Mouse (Mus musculus): Measurements from ENCODE around the gene Hps1. TPM values are rescaled to one million over a fixed set of nuclear protein-coding genes. Genes with fewer than 3 reads are reported as not detected.

The Hps1 gene
- polyA plus RNA-seq (2015; fragmentation: Nextera tagmentation; extraction: Ambion mirVana), result 16.3 and 17.7 TPM in 2 replicates

DNA sequence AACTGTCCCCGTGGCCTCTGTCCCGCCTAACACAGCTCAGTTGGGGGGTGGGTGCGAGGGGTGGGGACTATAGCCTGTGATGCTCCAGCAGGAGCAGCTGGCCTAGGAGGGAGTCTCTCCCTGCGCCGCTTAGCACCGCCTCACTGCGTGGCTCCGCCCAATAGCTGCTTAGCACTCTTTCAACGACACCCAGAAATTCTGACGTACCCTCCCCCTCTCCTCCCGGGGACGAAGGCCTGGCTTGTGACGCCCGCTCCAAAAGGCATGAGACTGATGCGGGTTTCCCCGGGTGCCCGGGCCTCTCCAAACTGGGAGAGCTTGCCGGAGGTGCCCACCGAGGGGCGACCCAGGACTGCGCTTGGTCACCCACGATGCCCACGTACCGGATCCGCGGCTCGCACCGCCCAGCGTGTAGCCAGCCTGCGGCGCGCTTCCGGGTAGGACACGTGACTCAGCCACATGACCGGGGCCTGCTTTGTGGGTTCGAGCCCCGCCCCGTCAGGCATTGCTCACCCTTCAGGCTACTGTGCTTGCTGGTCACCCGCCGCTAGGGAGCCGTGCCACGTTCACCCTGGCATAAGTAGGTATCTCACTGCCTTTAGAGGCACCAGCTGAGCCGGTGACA is at the start of gene Hps1:
Hps1 (minus strand) TSS at position 448 of the 625 bp plus-strand sequence.
- no peaks in the 10 kb centered on the region for H3K36me3 ChIP-seq
- H3K4me2 ChIP-seq, result peak within 1 kb of the TSS; percentile 82
- H3K9ac ChIP-seq, result peak within 1 kb of the TSS; percentile 67
- H3K4me3 ChIP-seq, result peak within 1 kb of the TSS; percentile 76
- ATAC-seq (ENCODE audit: borderline replicate concordance, extremely low read depth, low FRiP score, low TSS enrichment), result peak; percentile 98
- WGBS, result under 1% methylated on average over 43 of the region's 43 CpGs
- H3K9me3 ChIP-seq, result no peaks in the 10 kb centered on the region
- H3K27me3 ChIP-seq, result no peaks in the 10 kb centered on the region
- peak within 1 kb of the TSS; percentile 88 for H3K27ac ChIP-seq
- H3K4me1 ChIP-seq, result peaks cover 9% of the 10 kb centered on the region

DNA sequence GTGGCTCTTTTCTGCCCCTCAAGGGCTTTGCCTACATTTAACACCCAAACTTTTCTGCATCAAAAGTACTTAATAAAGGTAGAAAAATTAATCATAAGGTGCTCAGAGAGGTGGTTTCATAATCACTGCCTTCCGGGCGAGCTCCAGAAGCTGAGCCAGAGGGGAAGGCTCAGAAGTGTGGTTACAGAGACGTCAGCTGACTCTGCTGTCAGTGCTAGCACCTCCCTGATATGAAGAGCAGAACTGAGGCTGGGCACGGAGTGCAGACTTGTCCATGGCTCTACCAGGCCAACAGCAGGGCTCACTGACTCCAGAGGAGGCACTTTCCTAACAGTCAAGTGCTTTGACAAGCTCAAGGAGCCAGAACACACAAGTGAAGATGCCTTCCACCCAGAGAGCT is 49.4 kb upstream of the Hps1 start:
- Histone ChIP-seq H3K9ac (no peak overlapping the region), H3K4me2 (no peak overlapping the region), H3K9me3 (no peaks in the 10 kb centered on the region), H3K4me1 (peaks cover 6% of the 10 kb centered on the region; the same call in 1 of the 2 replicates), H3K36me3 (no peaks in the 10 kb centered on the region), H3K27me3 (no peaks in the 10 kb centered on the region), H3K4me3 (no peak overlapping the region), H3K27ac (no peak overlapping the region)
- peak; percentile 42; the same call in 1 of the 2 replicates for ATAC-seq (ENCODE audit: borderline replicate concordance, extremely low read depth, low FRiP score, low TSS enrichment)
- WGBS, result 38% methylated on average over 4 of the region's 4 CpGs

DNA sequence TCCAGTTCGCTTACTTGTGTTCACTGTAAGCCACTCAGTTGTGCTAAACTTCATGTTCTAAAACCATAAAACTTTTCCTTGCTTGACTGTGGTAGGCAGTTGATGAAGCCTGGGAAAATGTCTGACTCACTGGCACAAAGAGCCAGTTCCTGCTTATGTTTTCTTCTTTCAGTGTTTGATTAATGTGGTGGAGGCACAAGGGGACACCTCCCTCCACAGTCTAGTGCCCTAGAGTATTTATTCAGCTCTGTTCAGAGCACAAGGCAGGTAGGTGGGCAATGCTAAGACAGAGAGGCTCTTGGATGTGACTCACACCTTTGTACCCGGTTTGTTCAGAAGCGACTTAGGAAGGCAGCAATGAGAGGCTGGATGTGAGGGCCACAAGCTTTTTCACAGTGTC is 48.1 kb upstream of the Hps1 start:
- Histone ChIP-seq H3K9ac (no peak overlapping the region), H3K9me3 (no peaks in the 10 kb centered on the region), H3K27me3 (no peaks in the 10 kb centered on the region), H3K4me1 (peaks cover 6% of the 10 kb centered on the region; the same call in 1 of the 2 replicates), H3K4me2 (no peak overlapping the region), H3K27ac (peak overlapping the region; percentile 3; the same call in 1 of the 2 replicates), H3K4me3 (no peak overlapping the region), H3K36me3 (no peaks in the 10 kb centered on the region)
- 66% methylated on average over 3 of the region's 3 CpGs for WGBS
- ATAC-seq (ENCODE audit: borderline replicate concordance, extremely low read depth, low FRiP score, low TSS enrichment), result no peak

DNA sequence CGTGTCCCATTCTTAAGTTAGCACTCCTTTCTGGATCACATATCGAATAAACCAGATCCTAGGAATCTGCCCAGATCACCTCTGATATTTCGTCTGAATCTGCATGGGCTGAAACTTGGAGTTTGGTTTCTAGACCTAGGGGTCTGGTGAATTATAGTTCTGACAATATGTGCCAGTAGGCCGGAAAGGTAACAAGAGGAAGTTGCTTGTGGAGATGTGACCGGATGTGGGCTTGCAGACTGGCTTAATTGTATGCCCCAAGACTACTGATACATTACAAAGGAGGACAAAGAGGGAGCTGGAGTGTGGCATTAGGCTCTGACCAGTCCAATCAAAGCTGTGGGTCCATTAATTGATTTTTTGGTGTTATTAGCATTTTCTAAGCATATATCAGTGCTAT is 40.3 kb upstream of the Hps1 start:
- Histone ChIP-seq H3K36me3 (no peaks in the 10 kb centered on the region), H3K4me2 (no peak overlapping the region), H3K27ac (no peak overlapping the region), H3K4me1 (no peaks in the 10 kb centered on the region), H3K27me3 (no peaks in the 10 kb centered on the region), H3K9me3 (no peaks in the 10 kb centered on the region), H3K4me3 (no peak overlapping the region), H3K9ac (no peak overlapping the region)
- no peak for ATAC-seq (ENCODE audit: borderline replicate concordance, extremely low read depth, low FRiP score, low TSS enrichment)
- WGBS, result 87% methylated on average over 5 of the region's 5 CpGs

DNA sequence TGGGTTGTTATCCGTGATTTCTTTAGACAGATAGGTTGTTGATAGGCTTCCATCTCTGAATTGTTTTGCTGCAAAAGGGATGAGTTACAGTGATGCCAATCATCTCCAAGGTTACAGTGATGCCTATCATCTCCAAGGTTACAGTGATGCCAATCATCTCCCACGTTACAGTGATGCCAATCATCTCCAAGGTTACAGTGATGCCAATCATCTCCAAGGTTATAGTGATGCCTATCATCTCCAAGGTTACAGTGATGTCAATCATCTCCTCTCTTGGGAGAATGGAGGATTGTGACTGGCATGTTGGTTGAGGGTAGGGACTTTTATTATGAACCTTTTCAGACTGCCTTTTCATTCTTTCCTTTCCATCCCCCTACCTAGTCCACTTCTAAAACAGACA is 38.0 kb upstream of the Hps1 start:
- Histone ChIP-seq H3K4me3 (no peak overlapping the region), H3K27me3 (no peaks in the 10 kb centered on the region), H3K36me3 (no peaks in the 10 kb centered on the region), H3K4me1 (no peaks in the 10 kb centered on the region), H3K9ac (no peak overlapping the region), H3K27ac (no peak overlapping the region), H3K4me2 (no peak overlapping the region), H3K9me3 (no peaks in the 10 kb centered on the region)
- 71% methylated on average over 2 of the region's 2 CpGs for WGBS
- no peak for ATAC-seq (ENCODE audit: borderline replicate concordance, extremely low read depth, low FRiP score, low TSS enrichment)

DNA sequence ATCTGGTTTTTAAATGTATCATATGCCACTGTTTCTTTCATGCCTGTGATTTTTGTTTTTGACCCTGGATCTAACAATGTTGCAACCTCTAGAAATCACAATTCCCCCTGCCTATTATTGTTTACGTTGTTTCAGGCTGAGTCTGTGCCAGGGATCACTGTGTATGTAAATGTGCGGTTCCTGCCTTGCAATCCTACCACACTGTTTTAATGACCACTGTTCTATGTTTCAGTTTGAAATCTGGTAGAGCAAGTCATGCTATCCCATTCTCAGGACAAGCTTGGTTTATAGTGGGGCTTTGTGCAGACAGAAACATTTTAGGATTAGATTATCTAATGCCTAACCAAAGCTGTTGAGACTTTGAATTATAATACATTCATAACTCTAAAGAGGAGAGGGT is 36.5 kb upstream of the Hps1 start:
- H3K36me3 ChIP-seq, result no peaks in the 10 kb centered on the region
- no peak overlapping the region for H3K4me3 ChIP-seq
- H3K27ac ChIP-seq, result no peak overlapping the region
- H3K4me2 ChIP-seq, result no peak overlapping the region
- no peak overlapping the region for H3K9ac ChIP-seq
- no peaks in the 10 kb centered on the region for H3K4me1 ChIP-seq
- H3K9me3 ChIP-seq, result no peaks in the 10 kb centered on the region
- WGBS, result 78% methylated on average over 2 of the region's 2 CpGs
- no peaks in the 10 kb centered on the region for H3K27me3 ChIP-seq
- ATAC-seq (ENCODE audit: borderline replicate concordance, extremely low read depth, low FRiP score, low TSS enrichment), result no peak

DNA sequence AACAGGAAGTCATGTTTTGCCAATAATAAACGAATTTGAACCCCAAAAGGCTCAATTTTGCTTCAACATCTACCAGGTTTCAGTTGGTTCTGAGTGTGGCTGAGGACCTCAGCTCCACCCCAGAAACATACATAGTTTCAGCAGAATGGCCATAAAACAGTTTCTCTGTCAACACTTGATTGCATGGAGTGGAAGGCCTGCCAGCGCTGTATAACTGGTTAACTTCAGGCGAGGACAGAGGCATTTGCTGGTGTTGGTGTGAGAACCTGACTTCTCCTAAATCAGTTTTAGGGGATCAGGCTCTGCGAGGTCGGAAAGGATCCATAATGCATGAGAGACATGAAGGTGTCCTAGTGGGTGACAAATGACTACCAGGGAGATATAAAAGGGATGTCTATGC is 30.4 kb upstream of the Hps1 start:
- no peak overlapping the region for H3K27ac ChIP-seq
- no peak overlapping the region for H3K4me3 ChIP-seq
- no peaks in the 10 kb centered on the region for H3K36me3 ChIP-seq
- H3K27me3 ChIP-seq, result no peaks in the 10 kb centered on the region
- ATAC-seq (ENCODE audit: borderline replicate concordance, extremely low read depth, low FRiP score, low TSS enrichment), result no peak
- H3K9ac ChIP-seq, result no peak overlapping the region
- 52% methylated on average over 5 of the region's 5 CpGs for WGBS
- no peak overlapping the region for H3K4me2 ChIP-seq
- no peaks in the 10 kb centered on the region for H3K9me3 ChIP-seq
- H3K4me1 ChIP-seq, result 0 out of 2 replicates have a peak, but pooled peaks cover 4% of the 10 kb centered on the region

DNA sequence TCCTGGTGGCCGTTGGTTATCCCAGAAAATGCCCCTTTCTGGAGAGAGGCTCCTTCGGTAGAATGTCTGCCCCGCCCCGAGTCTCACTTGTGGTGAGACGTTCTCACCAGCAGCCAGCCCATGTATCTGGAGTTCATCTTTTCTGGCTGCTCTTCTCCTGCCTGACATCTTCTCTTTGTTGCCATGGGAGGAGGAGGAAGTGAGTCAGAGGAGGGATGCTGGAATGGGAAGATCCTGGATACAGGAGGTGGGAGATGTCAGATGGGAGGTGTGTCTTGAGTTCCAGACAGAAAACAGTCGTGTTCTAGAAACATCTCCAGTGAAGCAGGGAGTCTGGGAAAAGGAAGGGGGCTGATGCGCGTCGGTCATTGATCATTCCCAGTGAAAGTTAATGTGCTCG is 29.7 kb upstream of the Hps1 start:
- H3K36me3 ChIP-seq, result no peaks in the 10 kb centered on the region

DNA sequence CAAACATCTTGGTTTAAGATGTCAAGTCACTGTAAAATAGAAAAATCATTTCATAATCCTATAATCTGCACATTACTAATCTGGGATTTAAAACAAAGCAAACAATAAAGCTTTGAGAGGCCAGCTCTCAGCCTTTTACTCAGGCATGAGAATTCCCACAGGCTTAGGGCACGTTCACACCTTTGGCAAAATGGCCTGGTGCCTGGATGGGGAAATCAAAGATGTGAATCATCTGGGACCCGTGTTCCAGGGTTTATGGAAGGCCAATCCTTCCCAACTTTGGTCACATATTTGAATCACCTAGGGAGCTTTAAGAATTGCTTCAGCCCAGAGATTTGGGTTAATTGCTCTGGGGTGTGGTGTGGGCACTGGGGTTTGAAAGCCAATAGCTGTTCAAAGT is 18.1 kb upstream of the Hps1 start:
- ATAC-seq (ENCODE audit: borderline replicate concordance, extremely low read depth, low FRiP score, low TSS enrichment), result no peak
- WGBS, result 65% methylated on average over 2 of the region's 2 CpGs
- no peak overlapping the region for H3K9ac ChIP-seq
- H3K4me2 ChIP-seq, result no peak overlapping the region
- no peak overlapping the region for H3K4me3 ChIP-seq
- H3K36me3 ChIP-seq, result no peaks in the 10 kb centered on the region
- H3K27me3 ChIP-seq, result peaks cover 8% of the 10 kb centered on the region; the same call in 1 of the 2 replicates
- peaks cover 17% of the 10 kb centered on the region for H3K4me1 ChIP-seq
- H3K9me3 ChIP-seq, result no peaks in the 10 kb centered on the region
- no peak overlapping the region for H3K27ac ChIP-seq

More for the DNA sequence above, 29.7 kb upstream of the Hps1 start:
- no peak overlapping the region for H3K27ac ChIP-seq
- H3K9ac ChIP-seq, result no peak overlapping the region
- no peak overlapping the region for H3K4me3 ChIP-seq
- 0 out of 2 replicates have a peak, but pooled peaks cover 4% of the 10 kb centered on the region for H3K4me1 ChIP-seq
- H3K9me3 ChIP-seq, result no peaks in the 10 kb centered on the region
- 80% methylated on average over 10 of the region's 10 CpGs for WGBS
- no peak for ATAC-seq (ENCODE audit: borderline replicate concordance, extremely low read depth, low FRiP score, low TSS enrichment)
- no peak overlapping the region for H3K4me2 ChIP-seq
- H3K27me3 ChIP-seq, result no peaks in the 10 kb centered on the region

DNA sequence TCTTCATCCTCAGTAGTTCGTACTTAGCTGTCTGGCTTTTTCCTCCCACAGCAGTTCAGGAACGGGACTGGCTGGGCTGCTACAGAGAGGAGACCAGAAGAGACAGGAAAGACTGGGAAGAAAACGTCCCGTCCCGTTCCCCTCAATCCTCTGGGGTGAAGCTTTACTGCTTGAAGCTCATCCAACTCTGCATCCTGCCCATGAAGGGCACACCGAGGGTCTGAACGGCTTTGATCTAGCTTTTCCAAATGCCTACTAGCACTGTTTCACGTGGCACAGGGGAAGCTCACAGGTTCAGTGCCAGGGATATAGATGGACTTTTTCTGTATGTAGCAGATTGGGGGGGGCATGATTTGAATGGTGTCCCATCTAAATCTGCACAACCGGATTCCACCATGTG is 16.0 kb upstream of the Hps1 start:
- Histone ChIP-seq H3K4me1 (peaks cover 17% of the 10 kb centered on the region), H3K27me3 (peaks cover 8% of the 10 kb centered on the region; the same call in 1 of the 2 replicates), H3K36me3 (no peaks in the 10 kb centered on the region), H3K27ac (no peak overlapping the region), H3K4me2 (peak overlapping the region; percentile 86), H3K4me3 (no peak overlapping the region; the same call in 1 of the 2 replicates), H3K9me3 (no peaks in the 10 kb centered on the region), H3K9ac (no peak overlapping the region)
- no peak for ATAC-seq (ENCODE audit: borderline replicate concordance, extremely low read depth, low FRiP score, low TSS enrichment)
- WGBS, result 29% methylated on average over 9 of the region's 9 CpGs

DNA sequence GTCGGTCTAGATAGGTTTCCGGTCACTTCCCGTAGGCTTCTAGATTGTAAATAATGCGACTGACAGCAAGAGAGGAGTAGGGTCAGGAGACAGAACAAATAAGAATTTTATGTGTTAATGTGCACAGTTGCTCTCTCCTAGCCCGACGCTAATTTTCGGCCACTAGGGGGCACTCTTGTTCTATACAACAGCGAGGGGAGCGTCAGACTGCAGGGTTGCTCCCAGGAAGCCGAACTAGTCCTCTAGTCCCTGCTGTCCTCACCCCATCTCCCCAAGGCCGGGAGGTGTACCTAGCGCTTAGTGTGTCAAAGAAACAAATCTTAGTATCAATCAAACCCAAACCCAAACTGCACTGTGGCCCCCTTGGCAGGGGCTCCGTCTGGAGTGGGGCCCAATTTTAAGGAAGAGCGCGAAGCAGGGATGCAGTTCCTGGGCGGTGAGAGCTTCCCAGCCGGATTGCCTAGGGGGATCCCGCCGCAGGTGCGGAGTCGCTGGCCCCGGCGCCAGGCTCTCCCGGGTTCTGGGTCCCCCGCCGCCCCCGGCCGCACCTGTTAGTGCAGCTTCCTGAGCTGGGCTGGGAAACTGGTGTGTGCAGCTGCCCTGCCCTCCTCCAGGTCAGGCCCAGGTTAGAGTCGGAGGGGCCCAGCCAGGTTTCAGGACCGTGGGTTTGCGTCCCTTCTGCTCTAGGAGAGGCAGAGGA is 15.3 kb upstream of the Hps1 start:
- H3K36me3 ChIP-seq, result no peaks in the 10 kb centered on the region
- H3K4me3 ChIP-seq, result peak overlapping the region; percentile 38
- no peak overlapping the region for H3K27ac ChIP-seq
- peak overlapping the region; percentile 86 for H3K4me2 ChIP-seq
- no peaks in the 10 kb centered on the region for H3K9me3 ChIP-seq
- ATAC-seq (ENCODE audit: borderline replicate concordance, extremely low read depth, low FRiP score, low TSS enrichment), result peak; percentile 77; the same call in 1 of the 2 replicates
- 2% methylated on average over 31 of the region's 31 CpGs for WGBS
- H3K27me3 ChIP-seq, result peaks cover 8% of the 10 kb centered on the region; the same call in 1 of the 2 replicates
- peaks cover 17% of the 10 kb centered on the region for H3K4me1 ChIP-seq
- H3K9ac ChIP-seq, result peak overlapping the region; percentile 37

DNA sequence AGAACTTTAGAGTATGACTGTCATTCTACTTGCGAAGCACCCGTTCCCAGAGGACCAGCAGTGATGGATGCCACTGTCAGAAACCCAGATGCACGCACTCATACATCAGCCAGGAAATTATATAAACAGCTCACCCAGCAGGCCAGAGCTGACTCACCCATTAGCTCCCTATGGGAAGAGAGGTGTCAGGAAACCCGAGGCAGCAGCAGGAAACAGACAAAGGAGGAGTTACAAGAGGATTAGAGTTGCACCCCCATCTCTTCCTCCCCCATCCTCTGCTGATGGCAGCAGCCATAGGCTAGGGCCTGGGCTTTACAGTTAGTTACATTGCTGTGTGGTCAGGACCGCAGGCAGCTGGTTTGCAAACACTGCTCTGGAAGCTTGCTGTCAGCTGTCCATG is 8.5 kb upstream of the Hps1 start:
- no peak overlapping the region for H3K9ac ChIP-seq
- H3K27me3 ChIP-seq, result peaks cover 26% of the 10 kb centered on the region
- no peaks in the 10 kb centered on the region for H3K9me3 ChIP-seq
- WGBS, result 14% methylated on average over 5 of the region's 5 CpGs
- H3K27ac ChIP-seq, result 0 out of 2 replicates have a peak overlapping the region, but pooled peaks have one; percentile 29
- H3K4me1 ChIP-seq, result peaks cover 10% of the 10 kb centered on the region
- H3K4me2 ChIP-seq, result no peak overlapping the region
- H3K4me3 ChIP-seq, result no peak overlapping the region
- no peaks in the 10 kb centered on the region for H3K36me3 ChIP-seq
- ATAC-seq (ENCODE audit: borderline replicate concordance, extremely low read depth, low FRiP score, low TSS enrichment), result peak; percentile 81; the same call in 1 of the 2 replicates
